Mouse (Mus musculus): Measurements from ENCODE around the gene Slc22a16. TPM values are rescaled to one million over a fixed set of nuclear protein-coding genes. Genes with fewer than 3 reads are reported as not detected.
A peak's percentile ranks its signal among the peaks of the same experiment; 100 is the strongest.
"Not testable (repeated sequence)": the region's sequence is repeated elsewhere in the genome, so short reads cannot be mapped to it uniquely, and the experiment has no call there.

Slc22a16 gene
- polyA plus RNA-seq, 1 experiment from 2014 or later: not detected

DNA sequence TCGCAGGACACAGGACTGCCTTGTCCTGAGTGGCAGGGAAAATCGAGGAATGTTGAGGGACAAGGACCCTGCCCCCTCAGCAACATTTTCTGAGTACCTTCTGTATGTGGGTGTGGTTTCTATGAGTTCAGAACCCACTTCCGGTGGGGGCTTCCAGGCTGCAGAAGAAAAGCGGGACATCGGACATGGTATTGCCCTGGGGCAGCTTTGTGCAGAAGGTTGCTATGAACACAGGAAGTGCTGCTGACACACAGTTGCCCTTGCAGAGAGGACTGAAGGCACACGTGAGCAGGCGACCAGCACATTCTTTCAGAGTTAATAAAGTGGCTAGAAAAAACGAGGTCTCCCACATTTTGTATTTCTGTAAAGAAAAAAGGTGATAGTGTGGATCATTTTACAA lies 42.6 kb upstream of the Slc22a16 start:
- WGBS: 19% methylated on average over 8 of the region's 8 CpGs

DNA sequence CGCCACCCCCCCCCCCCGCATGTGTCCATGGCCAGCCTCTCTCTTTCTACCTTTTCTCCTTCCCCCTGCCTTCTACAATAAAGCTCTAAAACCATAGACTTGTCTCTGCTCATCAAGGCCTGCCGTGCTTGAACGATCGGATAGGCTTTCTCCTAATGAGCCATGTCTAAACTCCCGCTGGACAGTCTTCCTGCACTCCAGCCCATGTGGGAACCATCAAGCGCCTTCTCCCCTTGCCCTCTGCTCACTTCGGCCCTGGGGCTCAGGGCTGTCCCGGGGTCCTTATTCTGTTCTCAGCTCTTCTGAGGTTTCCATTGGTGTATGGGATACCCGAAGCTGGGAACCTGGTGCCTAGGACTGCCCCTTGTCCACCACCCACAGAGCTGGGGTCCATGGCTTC lies 41.5 kb upstream of the Slc22a16 start:
- no peaks in the 10 kb centered on the region for H3K4me1 ChIP-seq (ENCODE audit: control insufficient read depth, insufficient read depth, low read length)
- H3K9ac ChIP-seq (replicated peaks; ENCODE audit: low read length): no peak overlapping the region
- WGBS: 30% methylated on average over 8 of the region's 10 CpGs
- H3K4me3 ChIP-seq (ENCODE audit: low read depth, low read length): no peak overlapping the region
- no peaks in the 10 kb centered on the region for H3K27me3 ChIP-seq (ENCODE audit: control insufficient read depth, insufficient read depth, low read length)
- no peak for ATAC-seq (replicated peaks; ENCODE audit: insufficient number of reproducible peaks, low FRiP score, low TSS enrichment, low read depth)
- no peaks in the 10 kb centered on the region for H3K36me3 ChIP-seq (replicated peaks; ENCODE audit: control insufficient read depth, insufficient read depth, low read depth, low read length)
- no peak for DNase-seq (ENCODE audit: low spot score)
- H3K27ac ChIP-seq (replicated peaks; ENCODE audit: low read depth, low read length): no peak overlapping the region
- H3K4me2 ChIP-seq (ENCODE audit: low read depth, low read length): no peak overlapping the region
- no peaks in the 10 kb centered on the region for H3K9me3 ChIP-seq (replicated peaks; ENCODE audit: control insufficient read depth, low read length)

More for the DNA sequence above, 42.6 kb upstream of the Slc22a16 start:
- no peak overlapping the region for H3K27ac ChIP-seq (replicated peaks; ENCODE audit: low read depth, low read length)
- H3K9me3 ChIP-seq (replicated peaks; ENCODE audit: control insufficient read depth, low read length): no peaks in the 10 kb centered on the region
- no peak overlapping the region for H3K4me2 ChIP-seq (ENCODE audit: low read depth, low read length)
- no peaks in the 10 kb centered on the region for H3K27me3 ChIP-seq (ENCODE audit: control insufficient read depth, insufficient read depth, low read length)
- no peak overlapping the region for H3K9ac ChIP-seq (replicated peaks; ENCODE audit: low read length)
- H3K4me3 ChIP-seq (ENCODE audit: low read depth, low read length): no peak overlapping the region
- DNase-seq (ENCODE audit: low spot score) (peak; percentile 46), ATAC-seq (replicated peaks; ENCODE audit: insufficient number of reproducible peaks, low FRiP score, low TSS enrichment, low read depth) (no peak)
- H3K36me3 ChIP-seq (replicated peaks; ENCODE audit: control insufficient read depth, insufficient read depth, low read depth, low read length): no peaks in the 10 kb centered on the region
- no peaks in the 10 kb centered on the region for H3K4me1 ChIP-seq (ENCODE audit: control insufficient read depth, insufficient read depth, low read length)

DNA sequence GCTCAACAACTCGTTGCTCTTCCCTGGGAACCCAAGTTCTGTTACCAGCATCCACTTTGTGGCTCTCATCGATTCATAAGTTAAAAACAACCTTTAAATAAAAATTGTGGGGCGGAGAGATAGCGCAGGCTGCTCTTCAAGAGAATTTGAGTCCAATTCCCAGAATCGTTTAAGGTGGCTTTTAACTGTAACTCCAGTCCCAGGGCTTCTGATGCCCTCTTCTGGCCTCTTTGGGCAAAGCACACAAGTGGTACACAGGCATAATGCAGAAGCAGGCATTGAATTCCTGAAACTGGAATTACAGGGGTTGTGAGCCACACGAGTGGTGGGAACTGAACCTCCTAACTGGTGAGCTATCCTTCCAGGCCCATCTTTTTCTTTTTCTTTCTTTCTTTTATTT lies 40.5 kb upstream of the Slc22a16 start:
- no peak overlapping the region for H3K27ac ChIP-seq (replicated peaks; ENCODE audit: low read depth, low read length)
- DNase-seq (ENCODE audit: low spot score) (peak; percentile 69), ATAC-seq (replicated peaks; ENCODE audit: insufficient number of reproducible peaks, low FRiP score, low TSS enrichment, low read depth) (no peak)
- no peaks in the 10 kb centered on the region for H3K4me1 ChIP-seq (ENCODE audit: control insufficient read depth, insufficient read depth, low read length)
- no peaks in the 10 kb centered on the region for H3K36me3 ChIP-seq (replicated peaks; ENCODE audit: control insufficient read depth, insufficient read depth, low read depth, low read length)
- H3K4me3 ChIP-seq (ENCODE audit: low read depth, low read length): no peak overlapping the region
- no peak overlapping the region for H3K4me2 ChIP-seq (ENCODE audit: low read depth, low read length)
- no peaks in the 10 kb centered on the region for H3K9me3 ChIP-seq (replicated peaks; ENCODE audit: control insufficient read depth, low read length)
- no peaks in the 10 kb centered on the region for H3K27me3 ChIP-seq (ENCODE audit: control insufficient read depth, insufficient read depth, low read length)
- no peak overlapping the region for H3K9ac ChIP-seq (replicated peaks; ENCODE audit: low read length)
- 57% methylated on average over 6 of the region's 6 CpGs for WGBS

- Histone ChIP-seq H3K4me1 (ENCODE audit: control insufficient read depth, insufficient read depth, low read length) (no peaks in the 10 kb centered on the region), H3K9ac (replicated peaks; ENCODE audit: low read length) (no peak overlapping the region), H3K4me2 (ENCODE audit: low read depth, low read length) (no peak overlapping the region), H3K4me3 (ENCODE audit: low read depth, low read length) (no peak overlapping the region), H3K27ac (replicated peaks; ENCODE audit: low read depth, low read length) (no peak overlapping the region), H3K9me3 (replicated peaks; ENCODE audit: control insufficient read depth, low read length) (no peaks in the 10 kb centered on the region), H3K36me3 (replicated peaks; ENCODE audit: control insufficient read depth, insufficient read depth, low read depth, low read length) (no peaks in the 10 kb centered on the region), H3K27me3 (ENCODE audit: control insufficient read depth, insufficient read depth, low read length) (no peaks in the 10 kb centered on the region)
- WGBS: 78% methylated on average over 3 of the region's 3 CpGs
- no peak for DNase-seq (ENCODE audit: low spot score)
- no peak for ATAC-seq (replicated peaks; ENCODE audit: insufficient number of reproducible peaks, low FRiP score, low TSS enrichment, low read depth)
Observed at GRCm38 (mm10) chr10:40530661-40531060, 39.5 kb upstream of the Slc22a16 start.

GRCm38 (mm10) chr10:40532586-40532985 lies 37.5 kb upstream of the Slc22a16 start:
- not testable (repeated sequence) for H3K9ac ChIP-seq (replicated peaks; ENCODE audit: low read length); H3K27me3 ChIP-seq (ENCODE audit: control insufficient read depth, insufficient read depth, low read length); H3K9me3 ChIP-seq (replicated peaks; ENCODE audit: control insufficient read depth, low read length); ATAC-seq (replicated peaks; ENCODE audit: insufficient number of reproducible peaks, low FRiP score, low TSS enrichment, low read depth); H3K4me1 ChIP-seq (ENCODE audit: control insufficient read depth, insufficient read depth, low read length); H3K36me3 ChIP-seq (replicated peaks; ENCODE audit: control insufficient read depth, insufficient read depth, low read depth, low read length); H3K4me2 ChIP-seq (ENCODE audit: low read depth, low read length); DNase-seq (ENCODE audit: low spot score); H3K4me3 ChIP-seq (ENCODE audit: low read depth, low read length); H3K27ac ChIP-seq (replicated peaks; ENCODE audit: low read depth, low read length)
- WGBS: 94% methylated on average over 4 of the region's 4 CpGs

DNA sequence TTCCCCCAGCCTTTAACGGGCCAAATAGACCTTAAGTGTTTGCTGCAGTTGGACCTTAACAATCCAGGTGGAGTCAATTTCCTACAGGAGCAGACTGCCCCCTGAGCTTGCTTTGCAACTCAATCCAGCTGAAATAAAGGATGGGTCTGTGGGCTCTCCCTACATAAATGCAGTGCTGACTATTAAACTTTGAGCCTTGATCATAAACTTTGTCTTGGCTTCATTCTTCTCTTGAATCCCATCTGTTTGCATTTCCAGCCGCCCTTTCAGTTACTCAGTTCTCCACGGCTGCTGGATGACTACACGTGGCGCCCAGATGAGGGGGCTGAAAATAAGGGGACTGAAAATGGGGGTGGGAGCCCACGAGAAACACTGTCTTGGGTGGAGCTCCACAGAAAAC lies 28.8 kb upstream of the Slc22a16 start:
- Histone ChIP-seq H3K36me3 (replicated peaks; ENCODE audit: control insufficient read depth, insufficient read depth, low read depth, low read length) (no peaks in the 10 kb centered on the region), H3K9me3 (replicated peaks; ENCODE audit: control insufficient read depth, low read length) (no peaks in the 10 kb centered on the region), H3K4me2 (ENCODE audit: low read depth, low read length) (no peak overlapping the region), H3K4me3 (ENCODE audit: low read depth, low read length) (no peak overlapping the region), H3K27me3 (ENCODE audit: control insufficient read depth, insufficient read depth, low read length) (no peaks in the 10 kb centered on the region), H3K9ac (replicated peaks; ENCODE audit: low read length) (no peak overlapping the region), H3K4me1 (ENCODE audit: control insufficient read depth, insufficient read depth, low read length) (no peaks in the 10 kb centered on the region), H3K27ac (replicated peaks; ENCODE audit: low read depth, low read length) (no peak overlapping the region)
- peak; percentile 60 for DNase-seq (ENCODE audit: low spot score)
- 45% methylated on average over 6 of the region's 6 CpGs for WGBS
- no peak for ATAC-seq (replicated peaks; ENCODE audit: insufficient number of reproducible peaks, low FRiP score, low TSS enrichment, low read depth)

DNA sequence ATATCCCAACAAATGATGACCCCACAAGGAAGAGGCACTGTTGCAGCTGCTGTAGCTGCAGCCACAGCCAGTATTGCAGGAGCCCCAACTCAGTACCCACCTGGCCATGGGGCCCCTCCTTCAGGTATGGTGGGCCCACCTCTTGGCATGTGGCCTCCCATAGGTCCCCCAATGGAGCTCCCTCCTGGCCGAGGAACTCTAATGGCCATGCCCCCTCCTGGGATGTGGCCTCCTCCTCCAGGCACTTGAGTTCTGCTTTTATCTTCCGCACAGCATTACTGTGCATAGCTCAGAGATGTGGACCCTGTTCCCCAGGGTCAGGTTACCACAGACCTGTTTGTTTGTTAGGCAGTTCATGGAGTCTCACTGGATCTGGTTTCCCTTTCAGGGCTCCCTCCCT lies 20.8 kb upstream of the Slc22a16 start:
- Histone ChIP-seq H3K36me3 (replicated peaks; ENCODE audit: control insufficient read depth, insufficient read depth, low read depth, low read length) (no peaks in the 10 kb centered on the region), H3K27ac (replicated peaks; ENCODE audit: low read depth, low read length) (no peak overlapping the region), H3K9me3 (replicated peaks; ENCODE audit: control insufficient read depth, low read length) (no peaks in the 10 kb centered on the region), H3K27me3 (ENCODE audit: control insufficient read depth, insufficient read depth, low read length) (no peaks in the 10 kb centered on the region), H3K4me3 (ENCODE audit: low read depth, low read length) (no peak overlapping the region), H3K4me1 (ENCODE audit: control insufficient read depth, insufficient read depth, low read length) (no peaks in the 10 kb centered on the region), H3K4me2 (ENCODE audit: low read depth, low read length) (no peak overlapping the region), H3K9ac (replicated peaks; ENCODE audit: low read length) (no peak overlapping the region)
- 49% methylated on average over 2 of the region's 2 CpGs for WGBS
- no peak for DNase-seq (ENCODE audit: low spot score)
- 0 out of 2 replicates have a peak, but pooled peaks have one; percentile 34 for ATAC-seq (replicated peaks; ENCODE audit: insufficient number of reproducible peaks, low FRiP score, low TSS enrichment, low read depth)

DNA sequence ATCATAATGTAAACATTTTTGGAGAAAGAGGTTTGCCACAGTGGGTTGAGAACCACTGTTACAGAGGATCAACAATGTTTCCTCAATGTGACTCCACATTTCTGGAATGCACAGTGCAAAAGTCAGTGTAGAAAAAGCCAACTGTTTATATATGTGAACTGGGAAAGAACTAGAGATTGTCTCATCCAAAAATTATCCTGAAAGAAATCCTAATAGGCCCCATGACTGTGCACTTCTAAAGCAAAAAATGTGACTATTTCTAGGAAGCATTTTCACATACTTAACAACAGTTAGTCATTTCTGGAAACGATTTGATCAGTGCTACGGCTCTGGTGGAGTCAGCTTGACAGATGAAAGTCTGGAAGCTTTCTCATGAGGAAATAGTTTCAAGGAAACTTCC lies 18.3 kb upstream of the Slc22a16 start:
- 62% methylated on average over 2 of the region's 2 CpGs for WGBS
- Histone ChIP-seq H3K4me1 (ENCODE audit: control insufficient read depth, insufficient read depth, low read length) (no peaks in the 10 kb centered on the region), H3K4me3 (ENCODE audit: low read depth, low read length) (no peak overlapping the region), H3K4me2 (ENCODE audit: low read depth, low read length) (no peak overlapping the region), H3K9me3 (replicated peaks; ENCODE audit: control insufficient read depth, low read length) (no peaks in the 10 kb centered on the region), H3K9ac (replicated peaks; ENCODE audit: low read length) (no peak overlapping the region), H3K27me3 (ENCODE audit: control insufficient read depth, insufficient read depth, low read length) (no peaks in the 10 kb centered on the region), H3K27ac (replicated peaks; ENCODE audit: low read depth, low read length) (no peak overlapping the region), H3K36me3 (replicated peaks; ENCODE audit: control insufficient read depth, insufficient read depth, low read depth, low read length) (no peaks in the 10 kb centered on the region)
- ATAC-seq (replicated peaks; ENCODE audit: insufficient number of reproducible peaks, low FRiP score, low TSS enrichment, low read depth) (no peak), DNase-seq (ENCODE audit: low spot score) (no peak)

Data from embryonic facial prominence, embryonic 11.5 days (tissue).